Mouse (Mus musculus) mature B cell (primary cell): ENCODE measurements around the gene Rplp1.

Experiments used
- in situ Hi-C: fragments of 300-500 bp; cut with MboI; formaldehyde crosslinking; loops from 2 replicates; pipeline ENCODE4 v1.14.3; 2019

The Rplp1 gene

GRCm38 (mm10) chr9:61877373-61878112 is 36.8 kb downstream of the Rplp1 start:
- in situ Hi-C loops = no loop called here

GRCm38 (mm10) chr9:61873325-61873724 is 41.0 kb downstream of the Rplp1 start:
- in situ Hi-C loops = no loop called here

- in situ Hi-C loops = no loop called here
These were observed 41.9 kb downstream of the Rplp1 start for GRCm38 (mm10) chr9:61872246-61872941.

DNA sequence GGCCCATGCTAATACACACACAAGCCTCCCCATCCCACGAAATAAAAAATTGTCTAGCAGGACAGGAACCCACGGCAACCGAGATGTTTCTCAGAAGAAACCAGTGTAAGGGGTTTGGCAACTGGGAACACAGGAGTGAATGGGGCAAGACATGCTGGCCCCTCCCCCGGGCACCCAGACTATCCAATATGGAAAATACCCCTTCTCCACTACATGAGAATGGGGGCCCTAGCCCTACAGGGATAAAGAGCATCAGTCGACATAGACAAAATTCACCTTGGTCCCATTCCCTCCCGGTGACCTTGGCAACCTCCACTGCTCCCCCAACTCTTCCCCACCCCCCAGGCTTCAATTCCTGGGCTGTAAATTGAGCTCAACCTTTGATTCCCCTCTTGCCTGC is 42.5 kb downstream of the Rplp1 start:
- in situ Hi-C loops = no loop called here

GRCm38 (mm10) chr9:61867659-61868058 is 46.7 kb downstream of the Rplp1 start:
- in situ Hi-C loops = no loop called here
